Mouse (Mus musculus): ENCODE data around the gene Fam72a.

DNA sequence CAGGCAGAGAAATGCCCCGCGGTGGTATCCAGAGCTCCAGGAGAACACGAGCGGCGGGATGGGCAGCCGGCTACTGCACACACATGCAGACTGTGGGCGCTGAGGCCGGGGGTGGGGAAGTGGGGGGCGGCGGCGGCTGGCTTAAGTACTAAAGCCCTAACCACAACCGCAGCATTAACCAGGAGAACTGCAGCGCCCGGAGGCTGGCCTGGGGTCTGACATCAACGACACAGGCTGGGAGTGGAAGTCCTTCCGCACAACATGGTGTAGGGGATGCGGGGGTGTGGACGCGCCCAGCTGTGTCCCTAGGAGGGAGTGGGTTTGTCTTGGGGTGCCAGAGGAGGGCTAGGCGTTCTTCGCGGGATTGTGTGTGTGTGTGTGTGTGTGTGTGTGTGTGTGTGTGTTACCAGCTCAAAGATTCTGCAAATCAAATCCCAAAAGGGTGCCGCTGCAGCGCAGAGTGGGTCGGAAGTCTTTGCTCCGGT lies 2.6 kb upstream of the Fam72a start:
- TF ChIP-seq CTCF (IDR thresholded peaks at IDR 0.05; ENCODE audit: borderline replicate concordance, insufficient read depth, low read length): no peak
- TF ChIP-seq POLR2A (IDR thresholded peaks at IDR 0.05; ENCODE audit: low read depth, low read length): no peak; the same call in 1 of the 2 replicates
